Mouse (Mus musculus) ES-E14 (cell line): ENCODE results near the gene Hectd1.

Source experiments
- CHD2 ChIP-seq: IDR thresholded peaks from 2 replicates; pipeline ENCODE4 v1.6.1; 2014; ENCODE audit warnings: mild to moderate bottlenecking, low read depth, low read length, inconsistent platforms
- MAFK ChIP-seq: IDR thresholded peaks from 2 replicates; pipeline ENCODE4 v1.6.1; 2014; ENCODE audit warnings: mild to moderate bottlenecking, low read depth, low read length, inconsistent platforms; ENCODE audit not compliant: insufficient read depth
- ZC3H11A ChIP-seq: IDR thresholded peaks from 2 replicates; pipeline ENCODE4 v1.6.1; 2012; ENCODE audit warnings: low read depth, mild to moderate bottlenecking, inconsistent platforms, low read length, borderline replicate concordance
- ZNF384 ChIP-seq: IDR thresholded peaks from 2 replicates; pipeline ENCODE4 v1.6.1; 2012; ENCODE audit warnings: low read depth, low read length, inconsistent platforms

- TF ChIP-seq CHD2 (no peak), MAFK (no peak), ZC3H11A (no peak), ZNF384 (no peak)
Measured at GRCm38 (mm10) chr12:51856768-51857295, 27.5 kb upstream of the Hectd1 start.
